ENCODE assay signal across 21 mouse cellular contexts in the genomic region with DNA sequence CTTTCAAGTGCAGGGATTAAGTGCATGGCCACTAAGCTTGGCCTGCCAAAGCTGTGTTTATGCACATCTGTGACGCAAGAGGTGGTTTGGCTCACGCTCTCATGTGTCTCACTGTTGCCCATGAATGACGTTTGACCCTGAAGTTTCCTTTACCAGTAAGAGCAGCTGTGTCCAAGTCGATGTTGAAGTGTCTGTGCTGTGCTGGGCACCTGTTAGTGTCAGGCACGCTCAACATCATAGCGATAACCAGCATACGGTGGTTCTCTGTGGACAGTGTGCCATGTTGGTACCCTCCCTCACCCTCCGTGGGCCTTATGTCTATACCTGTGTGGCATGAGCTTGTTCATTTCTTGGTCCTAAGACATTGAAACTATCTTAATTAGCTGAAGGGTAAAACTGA.
"Had no signal": no experiment of that assay in that cellular context is flagged by ENCODE, and none has a peak within 500 bp of the region (broad histone marks: within the 10 kb centered on the region; RNA-seq: fewer than 3 reads in every experiment).

No protein-coding gene starts in this region.

- H3K4me2 ChIP-seq: liver, embryonic 12.5 days; liver, embryonic 15.5 days; lung, embryonic 15.5 days; midbrain, embryonic 11.5 days; neural tube, embryonic 13.5 days had no signal

- H3K4me1 ChIP-seq: liver, embryonic 12.5 days; liver, embryonic 15.5 days; neural tube, embryonic 13.5 days had no signal

- DNase-seq: kidney, adult 8-10 months; kidney, postnatal 14 days; kidney, postnatal 4 days; layer of hippocampus, adult 9-11 months; lung, adult 18-20 months; lung, postnatal 10 days; lung, postnatal 36 days; midbrain, embryonic 14.5 days; right cerebral cortex, postnatal 14 days; right cerebral cortex, postnatal 4 days; thymus, adult 2 months; thymus, postnatal 14 days; thymus, postnatal 4 days had no signal

- H3K27me3 ChIP-seq: liver, embryonic 12.5 days; liver, embryonic 15.5 days; lung, embryonic 15.5 days; neural tube, embryonic 13.5 days had no signal

- H3K9ac ChIP-seq: liver, embryonic 12.5 days; liver, embryonic 15.5 days; lung, embryonic 15.5 days; neural tube, embryonic 13.5 days had no signal

- H3K9me3 ChIP-seq: liver, embryonic 12.5 days; liver, embryonic 15.5 days; lung, embryonic 15.5 days; neural tube, embryonic 13.5 days had no signal

- H3K27ac ChIP-seq: left cerebral cortex, adult 2 months; liver, embryonic 12.5 days; liver, embryonic 15.5 days; lung, embryonic 15.5 days; neural tube, embryonic 13.5 days; stomach, postnatal 0 days had no signal

- ATAC-seq: intestine, postnatal 0 days; liver, embryonic 12.5 days had no signal

- H3K4me3 ChIP-seq: left cerebral cortex, adult 2 months; liver, embryonic 12.5 days; liver, embryonic 15.5 days; lung, embryonic 15.5 days; neural tube, embryonic 13.5 days had no signal
